Mouse (Mus musculus): ENCODE results near the gene Vti1b. TPM values are rescaled to one million over a fixed set of nuclear protein-coding genes. Genes with fewer than 3 reads are reported as not detected.

Gene Vti1b
- polyA plus RNA-seq, 1 experiment from 2014 or later: 79.6 TPM

GRCm38 (mm10) chr12:79170421-79170820, 2.0 kb downstream of the Vti1b start:
- 77% methylated on average over 3 of the region's 3 CpGs for WGBS
- Histone ChIP-seq H3K4me3 (ENCODE audit: low read depth, low read length) (no peak overlapping the region), H3K9ac (no peak overlapping the region), H3K4me1 (ENCODE audit: insufficient read depth) (0 out of 2 replicates have a peak, but pooled peaks cover 4% of the 10 kb centered on the region), H3K36me3 (ENCODE audit: insufficient read depth) (peaks cover 14% of the 10 kb centered on the region), H3K9me3 (ENCODE audit: low read depth, low read length) (no peaks in the 10 kb centered on the region), H3K27me3 (ENCODE audit: insufficient read depth, low read length) (no peaks in the 10 kb centered on the region), H3K27ac (ENCODE audit: low read depth) (no peak overlapping the region), H3K4me2 (no peak overlapping the region)
- ATAC-seq (ENCODE audit: insufficient read depth): no peak
- no peak for TF ChIP-seq CTCF (IDR thresholded peaks at IDR 0.05; ENCODE audit: low read depth)
- no peak for DNase-seq

GRCm38 (mm10) chr12:79169173-79169572, 3.3 kb downstream of the Vti1b start:
- Histone ChIP-seq H3K27ac (ENCODE audit: low read depth) (no peak overlapping the region), H3K36me3 (ENCODE audit: insufficient read depth) (peaks cover 20% of the 10 kb centered on the region), H3K4me1 (ENCODE audit: insufficient read depth) (0 out of 2 replicates have a peak, but pooled peaks cover 4% of the 10 kb centered on the region), H3K4me2 (no peak overlapping the region), H3K9me3 (ENCODE audit: low read depth, low read length) (no peaks in the 10 kb centered on the region), H3K9ac (no peak overlapping the region), H3K4me3 (ENCODE audit: low read depth, low read length) (no peak overlapping the region), H3K27me3 (ENCODE audit: insufficient read depth, low read length) (no peaks in the 10 kb centered on the region)
- peak; percentile 39 for TF ChIP-seq CTCF (IDR thresholded peaks at IDR 0.05; ENCODE audit: low read depth)
- DNase-seq (no peak), ATAC-seq (ENCODE audit: insufficient read depth) (no peak)

- ATAC-seq (ENCODE audit: insufficient read depth) (no peak), DNase-seq (no peak)
- no peaks in the 10 kb centered on the region for H3K27me3 ChIP-seq (ENCODE audit: insufficient read depth, low read length)
- TF ChIP-seq CTCF (IDR thresholded peaks at IDR 0.05; ENCODE audit: low read depth): no peak
- 93% methylated on average over 3 of the region's 3 CpGs for WGBS
- no peaks in the 10 kb centered on the region for H3K9me3 ChIP-seq (ENCODE audit: low read depth, low read length)
- no peak overlapping the region for H3K27ac ChIP-seq (ENCODE audit: low read depth)
- H3K4me2 ChIP-seq: no peak overlapping the region
- no peak overlapping the region for H3K9ac ChIP-seq
- peaks cover 76% of the 10 kb centered on the region for H3K36me3 ChIP-seq (ENCODE audit: insufficient read depth)
- no peaks in the 10 kb centered on the region for H3K4me1 ChIP-seq (ENCODE audit: insufficient read depth)
- H3K4me3 ChIP-seq (ENCODE audit: low read depth, low read length): no peak overlapping the region
Observed at GRCm38 (mm10) chr12:79162876-79163275, 9.6 kb downstream of the Vti1b start.

GRCm38 (mm10) chr12:79149653-79150052, 22.8 kb downstream of the Vti1b start:
- WGBS: 94% methylated on average over 6 of the region's 6 CpGs
- no peaks in the 10 kb centered on the region for H3K9me3 ChIP-seq (ENCODE audit: low read depth, low read length)
- no peaks in the 10 kb centered on the region for H3K4me1 ChIP-seq (ENCODE audit: insufficient read depth)
- no peaks in the 10 kb centered on the region for H3K27me3 ChIP-seq (ENCODE audit: insufficient read depth, low read length)
- no peak for TF ChIP-seq CTCF (IDR thresholded peaks at IDR 0.05; ENCODE audit: low read depth)
- peaks cover 3% of the 10 kb centered on the region; the same call in 1 of the 2 replicates for H3K36me3 ChIP-seq (ENCODE audit: insufficient read depth)
- no peak overlapping the region for H3K27ac ChIP-seq (ENCODE audit: low read depth)
- H3K4me3 ChIP-seq (ENCODE audit: low read depth, low read length): no peak overlapping the region
- ATAC-seq (ENCODE audit: insufficient read depth): no peak
- H3K4me2 ChIP-seq: no peak overlapping the region
- DNase-seq: no peak
- no peak overlapping the region for H3K9ac ChIP-seq

GRCm38 (mm10) chr12:79141384-79141783, 31.1 kb downstream of the Vti1b start:
- TF ChIP-seq CTCF (IDR thresholded peaks at IDR 0.05; ENCODE audit: low read depth): no peak
- ATAC-seq (ENCODE audit: insufficient read depth): no peak
- no peaks in the 10 kb centered on the region for H3K27me3 ChIP-seq (ENCODE audit: insufficient read depth, low read length)

GRCm38 (mm10) chr12:79140811-79141210, 31.7 kb downstream of the Vti1b start:
- no peak overlapping the region for H3K9ac ChIP-seq
- no peaks in the 10 kb centered on the region for H3K36me3 ChIP-seq (ENCODE audit: insufficient read depth)
- WGBS: 80% methylated on average over 2 of the region's 2 CpGs
- no peaks in the 10 kb centered on the region for H3K27me3 ChIP-seq (ENCODE audit: insufficient read depth, low read length)
- no peak overlapping the region for H3K4me3 ChIP-seq (ENCODE audit: low read depth, low read length)
- H3K27ac ChIP-seq (ENCODE audit: low read depth): no peak overlapping the region
- H3K4me1 ChIP-seq (ENCODE audit: insufficient read depth): no peaks in the 10 kb centered on the region
- no peak overlapping the region for H3K4me2 ChIP-seq
- no peak for DNase-seq
- H3K9me3 ChIP-seq (ENCODE audit: low read depth, low read length): no peaks in the 10 kb centered on the region
- no peak for ATAC-seq (ENCODE audit: insufficient read depth)
- no peak for TF ChIP-seq CTCF (IDR thresholded peaks at IDR 0.05; ENCODE audit: low read depth)

More at GRCm38 (mm10) chr12:79141384-79141783, 31.1 kb downstream of the Vti1b start:
- DNase-seq: no peak
- Histone ChIP-seq H3K4me1 (ENCODE audit: insufficient read depth) (no peaks in the 10 kb centered on the region), H3K9ac (no peak overlapping the region), H3K36me3 (ENCODE audit: insufficient read depth) (no peaks in the 10 kb centered on the region), H3K27ac (ENCODE audit: low read depth) (no peak overlapping the region), H3K4me2 (no peak overlapping the region), H3K9me3 (ENCODE audit: low read depth, low read length) (no peaks in the 10 kb centered on the region), H3K4me3 (ENCODE audit: low read depth, low read length) (no peak overlapping the region)

GRCm38 (mm10) chr12:79139417-79139816, 33.0 kb downstream of the Vti1b start:
- no peaks in the 10 kb centered on the region for H3K36me3 ChIP-seq (ENCODE audit: insufficient read depth)
- no peaks in the 10 kb centered on the region for H3K27me3 ChIP-seq (ENCODE audit: insufficient read depth, low read length)
- H3K4me3 ChIP-seq (ENCODE audit: low read depth, low read length): no peak overlapping the region
- no peak overlapping the region for H3K4me2 ChIP-seq
- TF ChIP-seq CTCF (IDR thresholded peaks at IDR 0.05; ENCODE audit: low read depth): no peak
- H3K27ac ChIP-seq (ENCODE audit: low read depth): no peak overlapping the region
- ATAC-seq (ENCODE audit: insufficient read depth) (no peak), DNase-seq (no peak)
- H3K9ac ChIP-seq: no peak overlapping the region
- no peaks in the 10 kb centered on the region for H3K9me3 ChIP-seq (ENCODE audit: low read depth, low read length)
- H3K4me1 ChIP-seq (ENCODE audit: insufficient read depth): no peaks in the 10 kb centered on the region
- 37% methylated on average over 1 of the region's 1 CpGs for WGBS

- Histone ChIP-seq H3K4me2 (no peak overlapping the region), H3K4me3 (ENCODE audit: low read depth, low read length) (no peak overlapping the region), H3K27me3 (ENCODE audit: insufficient read depth, low read length) (no peaks in the 10 kb centered on the region), H3K27ac (ENCODE audit: low read depth) (no peak overlapping the region), H3K9ac (no peak overlapping the region), H3K4me1 (ENCODE audit: insufficient read depth) (no peaks in the 10 kb centered on the region), H3K36me3 (ENCODE audit: insufficient read depth) (no peaks in the 10 kb centered on the region), H3K9me3 (ENCODE audit: low read depth, low read length) (no peaks in the 10 kb centered on the region)
- no peak for TF ChIP-seq CTCF (IDR thresholded peaks at IDR 0.05; ENCODE audit: low read depth)
- DNase-seq (no peak), ATAC-seq (ENCODE audit: insufficient read depth) (no peak)
Observed at GRCm38 (mm10) chr12:79138999-79139398, 33.5 kb downstream of the Vti1b start.

Data from lung, embryonic 14.5 days (tissue).